Mouse (Mus musculus) forebrain, embryonic 13.5 days (tissue): ENCODE data around the gene Cylc1. TPM values are rescaled to one million over a fixed set of nuclear protein-coding genes. Genes with fewer than 3 reads are reported as not detected.

ENCODE experiments used
- ATAC-seq: fragments of 200-750 bp; cut with Nextera tagmentation; 2 replicates; pipeline ENCODE4 v1.8.0; 2017
- H3K27ac ChIP-seq: fragments of 300-500 bp; sonication (generic); 2 replicates; pipeline ENCODE4 v1.5.1; 2015; ENCODE audit warnings: inconsistent platforms, mild to moderate bottlenecking, moderate library complexity
- H3K27me3 ChIP-seq: fragments of 300-500 bp; sonication (generic); 2 replicates; pipeline ENCODE4 v1.6.1; 2015; ENCODE audit warnings: mild to moderate bottlenecking, inconsistent platforms
- H3K36me3 ChIP-seq: fragments of 300-500 bp; sonication (generic); 2 replicates; pipeline ENCODE4 v1.6.1; 2015; ENCODE audit warnings: mild to moderate bottlenecking, inconsistent platforms; ENCODE audit not compliant: poor library complexity, severe bottlenecking
- H3K4me1 ChIP-seq: fragments of 300-500 bp; sonication (generic); 2 replicates; pipeline ENCODE4 v1.6.1; 2015; ENCODE audit warnings: inconsistent platforms
- H3K4me2 ChIP-seq: fragments of 300-500 bp; sonication (generic); 2 replicates; pipeline ENCODE4 v1.6.1; 2015; ENCODE audit warnings: inconsistent platforms, mild to moderate bottlenecking, moderate library complexity
- H3K4me3 ChIP-seq: fragments of 300-500 bp; sonication (generic); 2 replicates; pipeline ENCODE4 v1.5.1; 2015; ENCODE audit warnings: mild to moderate bottlenecking, inconsistent platforms
- H3K9ac ChIP-seq: fragments of 300-500 bp; sonication (generic); 2 replicates; pipeline ENCODE4 v1.6.1; 2015; ENCODE audit warnings: mild to moderate bottlenecking, inconsistent platforms
- H3K9me3 ChIP-seq: fragments of 300-500 bp; sonication (generic); replicated peaks from 2 replicates; pipeline ENCODE4 v1.6.1; 2016; ENCODE audit warnings: inconsistent platforms
- WGBS: fragments of 180-500 bp; shearing (Covaris S2); methylation state at CpG from one replicate; pipeline ENCODE4 v1.1.7; 2015; 5-methylcytosine and 5-hydroxymethylcytosine counted together
- polyA plus RNA-seq: library from polyadenylated mRNA; unstranded; fragments of >200 nt; fragmentation: Nextera tagmentation; extraction: Ambion mirVana; gene quantifications from 2 replicates; pipeline ENCODE4 v1.2.1, GENCODE M21; 2015

Cylc1 gene
- not detected in 2 replicates for polyA plus RNA-seq

- no peak within 1 kb of the TSS for H3K4me3 ChIP-seq
- no peaks in the 10 kb centered on the region for H3K4me1 ChIP-seq
- no peaks in the 10 kb centered on the region for H3K36me3 ChIP-seq
- H3K27ac ChIP-seq: no peak within 1 kb of the TSS
- H3K27me3 ChIP-seq: no peaks in the 10 kb centered on the region
- no peaks in the 10 kb centered on the region for H3K9me3 ChIP-seq
- no peak within 1 kb of the TSS for H3K9ac ChIP-seq
- no peak within 1 kb of the TSS for H3K4me2 ChIP-seq
- no peak for ATAC-seq
These were observed at the start of gene Cylc1 for GRCm38 (mm10) chrX:111110118-111110517. Cylc1 (plus strand) TSS chrX:111110418.

- H3K4me2 ChIP-seq: no peak overlapping the region
- WGBS: 94% methylated on average over 8 of the region's 8 CpGs
- H3K27me3 ChIP-seq: no peaks in the 10 kb centered on the region
- no peak overlapping the region for H3K4me3 ChIP-seq
- no peak for ATAC-seq
- no peaks in the 10 kb centered on the region for H3K4me1 ChIP-seq
- H3K27ac ChIP-seq: no peak overlapping the region
- H3K36me3 ChIP-seq: no peaks in the 10 kb centered on the region
- H3K9me3 ChIP-seq: no peaks in the 10 kb centered on the region
- no peak overlapping the region for H3K9ac ChIP-seq
These were observed 31.5 kb upstream of the Cylc1 start for GRCm38 (mm10) chrX:111078680-111079079.

DNA sequence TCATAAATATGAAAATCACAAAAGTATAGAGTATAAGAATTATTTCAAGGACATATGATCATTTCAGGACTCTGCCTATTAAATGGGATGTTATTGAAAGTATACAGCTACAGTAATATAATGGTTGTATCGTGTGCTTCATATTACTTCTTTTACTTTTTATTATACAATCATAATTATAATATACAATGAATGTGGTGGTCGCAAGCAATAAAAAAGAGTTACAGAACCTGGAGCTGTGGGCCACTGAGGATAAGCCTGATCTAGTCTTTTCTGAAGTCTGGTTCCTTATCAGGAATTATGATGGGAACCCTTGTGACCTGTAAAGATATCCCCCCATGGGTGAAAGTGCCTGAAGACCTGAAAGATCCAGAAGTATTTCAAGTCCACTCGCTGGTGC, 57.8 kb downstream of the Cylc1 start, which contains the start of gene Gm10112:
Gm10112 (plus strand) TSS at position 301 of the 400 bp plus-strand sequence.
- Histone ChIP-seq H3K36me3 (no peaks in the 10 kb centered on the region), H3K4me2 (no peak within 1 kb of the TSS), H3K9me3 (no peaks in the 10 kb centered on the region), H3K27ac (no peak within 1 kb of the TSS), H3K4me3 (no peak within 1 kb of the TSS), H3K27me3 (no peaks in the 10 kb centered on the region), H3K4me1 (no peaks in the 10 kb centered on the region), H3K9ac (no peak within 1 kb of the TSS)
- WGBS: 88% methylated on average over 3 of the region's 3 CpGs
- ATAC-seq: no peak

Other genes with a start within 250 kb of the Cylc1 start
- not detected in 2 replicates for gene Gm10112, start 57.9 kb downstream of the Cylc1 start, polyA plus RNA-seq